ENCODE assay signal across 8 mouse cellular contexts in genomic region chr6:119479876-119480705, GRCm38 (mm10). TPM values are rescaled to one million over a fixed set of nuclear protein-coding genes. Genes with fewer than 3 reads are reported as not detected.
DNase-seq lines count a peak whose midpoint lies in the region; ATAC-seq and TF ChIP-seq lines count a peak whose summit lies in the region.

No protein-coding gene starts in this region.

- peak overlapping the region; percentile 100 for H3K27ac ChIP-seq in midbrain, embryonic 10.5 days (replicated peaks)
- H3K27ac ChIP-seq in small intestine, adult 2 months (ENCODE audit: insufficient read depth, low read depth, low read length): peak overlapping the region; percentile 79

- TF ChIP-seq POLR2A in small intestine, adult 2 months (IDR thresholded peaks at IDR 0.05; ENCODE audit: low read depth, low read length): peak; percentile 37

- no peaks in the 10 kb centered on the region for H3K27me3 ChIP-seq in midbrain, embryonic 10.5 days (ENCODE audit: low read depth, poor library complexity, severe bottlenecking)
- no peaks in the 10 kb centered on the region for H3K27me3 ChIP-seq in small intestine, adult 2 months (ENCODE audit: control insufficient read depth, insufficient read depth, low read length)

- H3K9me3 ChIP-seq in midbrain, embryonic 10.5 days (replicated peaks): no peaks in the 10 kb centered on the region

- peak; percentile 17 for ATAC-seq in frontal cortex, adult (ENCODE audit: low TSS enrichment)

- peaks cover 67% of the 10 kb centered on the region for H3K4me1 ChIP-seq in midbrain, embryonic 10.5 days
- H3K4me1 ChIP-seq in small intestine, adult 2 months (ENCODE audit: control insufficient read depth, insufficient read depth, insufficient read length, low read length): peaks cover 13% of the 10 kb centered on the region

- peak overlapping the region; percentile 95 for H3K4me3 ChIP-seq in midbrain, embryonic 10.5 days
- peak overlapping the region; percentile 92 for H3K4me3 ChIP-seq in small intestine, adult 2 months (ENCODE audit: low read depth, low read length)

- whole genome bisulfite sequencing in midbrain, embryonic 10.5 days: under 1% methylated on average over 70 of the region's 70 CpGs
- under 1% methylated on average over 70 of the region's 70 CpGs for WGBS in small intestine, adult 2 months

- no peak for DNase-seq in frontal cortex, adult 2 months (ENCODE audit: extremely low spot score in 1 of 2, low spot score in 1 of 2)
- peak; percentile 74 to 75 for DNase-seq in cerebellum, postnatal 14 days
- DNase-seq in gastrocnemius, adult 18-20 months (ENCODE audit: low spot score): peak; percentile 25
- DNase-seq in induced T-regulatory cell, adult 2 months (ENCODE audit: low read depth): peak; percentile 80
- peak; percentile 63 to 68 for DNase-seq in left cerebral cortex, postnatal 36 days (ENCODE audit: low spot score in 2 of 2)
- peak; percentile 71 for DNase-seq in midbrain, embryonic 10.5 days (ENCODE audit: low spot score)

- no peak for TF ChIP-seq CTCF in small intestine, adult 2 months (IDR thresholded peaks at IDR 0.05; ENCODE audit: extremely low read depth, insufficient read length, insufficient replicate concordance, low read depth, low read length)

- peaks cover 32% of the 10 kb centered on the region for H3K36me3 ChIP-seq in midbrain, embryonic 10.5 days
- H3K36me3 ChIP-seq in small intestine, adult 2 months (ENCODE audit: control insufficient read depth, insufficient read depth, low read length): peaks cover 4% of the 10 kb centered on the region

- intact Hi-C loops in left cerebral cortex, postnatal 36 days (cut with DNase I): loop anchor here (1.0 to 10.0 kb wide), 3 partner anchors 28 to 555 kb away; partner anchors contain the start of genes Rad52 and Wnk1

RNA-seq across cellular contexts. Expression of gene Fbxl14, which starts 0.6 kb away (rescaled TPM):
- polyA plus RNA-seq in frontal cortex, adult 2 months (2012; rRNA removed): 30.9 and 33.7 TPM in 2 replicates
- total RNA-seq in gastrocnemius, adult 18-20 months (2021): 10 to 100 TPM; 10.4 to 11.5 TPM
- total RNA-seq in left cerebral cortex, postnatal 36 days (2021): 10 to 100 TPM; 31.8 to 35.5 TPM
- 2.9 and 3.4 TPM in 2 replicates for polyA plus RNA-seq in midbrain, embryonic 10.5 days (2016; fragmentation: Nextera tagmentation; extraction: Ambion mirVana)
- 42.7 and 79.6 TPM in 2 replicates for polyA plus RNA-seq in small intestine, adult 2 months (2012; rRNA removed)

Comparison
In these comparisons a context has a peak if more than half of its experiments do, and no peak if none do; other contexts are left out.
1. DNase-seq: peak in cerebellum, postnatal 14 days (2 of 2), gastrocnemius, adult 18-20 months (single experiment), induced T-regulatory cell, adult 2 months (single experiment), left cerebral cortex, postnatal 36 days (2 of 2) and midbrain, embryonic 10.5 days (single experiment); none in frontal cortex, adult 2 months (0 of 2).